Mouse (Mus musculus) cerebellum, adult 18-20 months (tissue): ENCODE data around the gene Tmtc3.
"Not testable (repeated sequence)": the region's sequence is repeated elsewhere in the genome, so short reads cannot be mapped to it uniquely, and the experiment has no call there.

ENCODE experiments used
- DNase-seq, 2 experiments: peaks; one replicate each; pipeline ENCODE4 v3.0.0; 2021

The Tmtc3 gene

DNA sequence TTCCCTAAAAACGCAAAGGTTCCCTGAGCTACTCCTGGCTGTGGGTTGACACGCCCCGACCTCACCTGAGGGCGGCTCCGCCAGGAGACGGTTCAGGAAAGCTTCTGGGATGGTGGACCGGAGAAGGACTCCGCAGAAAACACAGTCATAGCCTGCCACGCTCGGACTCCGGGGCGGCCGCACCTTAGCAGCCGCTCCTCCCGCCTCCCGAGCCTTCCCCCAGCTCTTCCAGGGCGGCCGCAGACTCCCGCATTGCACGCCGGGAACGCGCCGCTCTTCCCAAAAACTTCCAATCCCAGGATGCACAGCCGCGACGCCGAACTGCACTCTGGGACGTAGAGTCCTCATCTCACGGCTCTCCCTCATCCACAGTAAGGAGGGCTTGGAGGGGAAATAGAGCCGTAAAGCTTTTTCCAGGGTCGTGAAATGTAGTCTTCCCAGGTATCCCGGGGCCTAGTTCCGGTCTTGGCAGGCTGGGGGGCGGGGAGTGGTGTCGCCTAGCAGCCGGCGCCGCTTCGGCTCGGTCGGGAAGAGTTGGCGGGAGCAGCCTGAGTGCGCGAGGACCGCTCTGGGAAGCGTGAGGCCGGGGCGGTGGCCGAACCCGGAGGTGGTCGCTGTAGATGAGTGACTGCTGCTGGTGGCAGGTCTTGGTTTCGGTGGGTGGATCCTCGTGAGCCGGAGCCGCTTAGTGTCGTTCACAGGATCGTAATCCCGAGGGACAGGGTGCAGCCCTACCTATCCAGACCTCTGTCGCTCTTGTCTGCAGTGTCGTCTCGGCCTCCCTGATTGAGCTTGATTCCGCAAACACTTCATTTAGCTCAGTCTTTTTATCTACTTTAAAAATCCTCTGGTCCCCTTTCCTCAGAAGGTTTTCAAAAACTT is at the start of gene Tmtc3, which contains the start of gene Cep290:
Gene Tmtc3 (minus strand): TSS at position 254 of the 882 bp plus-strand sequence.
Gene Cep290 (plus strand): TSS at position 462 of the 882 bp plus-strand sequence.
- DNase-seq, result peak; percentile 97 to 98

DNA sequence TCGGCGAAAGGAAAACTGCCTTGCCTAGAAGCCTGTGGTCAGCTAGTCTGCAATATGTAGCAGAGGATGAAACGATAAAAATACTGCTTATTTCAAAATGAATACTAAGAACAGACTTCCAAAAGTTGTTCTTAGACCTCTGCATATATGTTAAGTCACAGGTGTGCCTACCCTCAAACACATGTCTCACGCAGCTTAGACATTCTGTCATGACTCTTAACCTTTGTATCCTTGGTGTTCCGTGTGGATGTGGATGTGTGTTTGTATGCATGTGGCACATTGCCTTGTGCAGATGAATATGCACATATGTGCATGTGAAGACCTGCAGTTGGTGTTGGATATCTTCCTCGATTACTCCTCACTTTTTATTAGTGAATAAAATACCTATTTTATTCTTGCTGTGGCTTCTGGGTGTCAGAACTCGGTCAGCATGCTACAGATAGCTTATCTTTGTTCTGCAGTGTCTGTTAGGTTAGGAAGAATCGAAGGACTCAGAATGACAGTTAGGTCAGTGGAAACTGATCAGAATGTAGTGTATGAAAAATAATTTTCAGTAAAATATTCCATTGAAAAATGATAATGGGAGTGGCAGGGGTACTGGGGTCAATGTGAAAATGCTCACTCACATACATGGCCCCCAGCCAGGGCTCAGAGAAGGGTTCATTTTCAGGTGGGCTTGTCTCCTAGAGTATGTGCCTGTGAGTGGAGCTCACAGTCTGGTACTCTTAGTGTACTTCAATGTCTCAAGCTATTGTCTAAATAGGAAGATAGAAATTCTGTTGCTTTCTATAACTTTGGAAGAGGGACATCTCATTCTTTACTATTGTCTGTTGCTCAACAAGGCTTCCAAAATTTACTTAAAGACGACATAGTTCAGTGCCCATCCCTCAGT is 37.6 kb upstream of the Tmtc3 start:
- no peak for DNase-seq

DNA sequence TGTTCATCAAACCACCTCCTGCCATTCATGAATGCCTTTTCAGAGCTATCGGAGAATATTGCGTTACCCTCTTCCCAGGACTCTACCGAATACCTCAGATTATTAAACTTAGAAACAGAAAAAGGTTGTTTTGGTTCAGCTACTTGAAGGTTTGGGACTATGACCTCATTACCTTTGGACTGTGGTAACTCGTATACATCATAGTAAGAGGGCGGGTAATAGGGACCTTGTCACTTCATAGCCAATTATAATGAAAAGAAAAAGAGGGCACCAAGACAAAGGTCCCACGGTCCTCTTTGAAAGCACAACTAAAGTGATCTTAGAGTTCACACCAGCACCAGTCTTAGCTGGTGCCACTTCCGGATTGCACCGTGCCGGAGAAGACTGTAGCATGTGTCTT is 35.2 kb upstream of the Tmtc3 start:
- no peak for DNase-seq

- DNase-seq, result no peak
Observed at GRCm38 (mm10) chr10:100521617-100522016, 34.5 kb upstream of the Tmtc3 start.

DNA sequence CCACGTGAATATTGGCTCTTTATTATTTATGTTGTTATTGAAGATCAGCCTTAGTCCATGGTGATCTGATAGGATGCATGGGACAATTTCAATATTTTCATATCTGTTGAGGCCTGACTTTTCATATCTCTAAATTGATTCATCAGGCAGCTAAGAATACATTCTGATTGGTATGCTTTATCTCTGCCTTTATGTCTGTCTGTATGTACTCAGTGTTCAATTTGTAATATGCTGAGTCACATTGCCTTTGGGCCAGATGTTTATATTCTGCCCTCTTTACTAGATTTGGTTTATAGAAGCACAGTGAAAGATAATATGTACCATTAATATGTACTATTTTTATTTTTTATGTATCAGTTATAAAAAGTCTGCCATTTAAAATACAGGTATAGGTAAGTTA is 21.0 kb upstream of the Tmtc3 start:
- DNase-seq, result no peak

DNA sequence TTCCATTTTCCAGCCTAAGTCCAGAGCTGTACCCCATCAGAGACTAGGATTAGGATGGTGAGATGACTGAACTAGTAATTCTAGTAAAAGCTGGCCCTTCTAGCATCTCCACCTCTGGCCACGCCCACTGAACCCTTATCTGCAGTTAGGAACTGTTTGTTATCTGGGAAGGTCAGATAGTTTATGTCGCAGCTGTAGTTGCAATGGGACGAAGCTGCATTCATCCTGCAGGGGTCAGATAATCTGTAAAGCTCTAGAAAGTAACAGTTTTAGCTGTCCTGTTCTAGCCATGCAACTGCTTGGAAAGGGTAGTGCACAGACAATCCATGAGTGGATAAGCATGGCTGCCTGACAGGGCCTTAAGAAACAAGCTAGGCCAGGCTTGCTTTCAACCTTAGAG is 11.2 kb upstream of the Tmtc3 start:
- DNase-seq, result no peak

DNA sequence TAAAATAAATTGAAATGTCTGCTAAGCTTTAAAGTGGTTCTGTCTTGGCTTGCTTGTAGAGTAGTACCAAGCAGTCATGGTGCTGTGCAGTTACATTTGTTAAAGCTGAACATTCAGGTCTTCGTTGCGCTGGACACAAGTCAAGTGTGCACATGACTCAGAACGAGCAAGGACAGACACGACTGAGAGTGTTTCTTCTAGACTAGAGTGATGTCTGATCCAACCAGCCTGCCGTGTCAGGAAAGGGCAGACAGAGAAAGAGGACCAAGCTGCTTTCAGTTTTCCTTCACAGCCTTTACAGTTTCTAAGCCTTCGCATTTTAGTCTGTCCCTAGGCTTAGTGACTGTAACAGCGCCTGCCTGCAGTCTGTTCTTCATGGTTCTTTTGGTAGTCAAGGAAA is 4.8 kb upstream of the Tmtc3 start:
- DNase-seq, result no peak

GRCm38 (mm10) chr10:100486701-100487096 is 451 bp downstream of the Tmtc3 start:
- DNase-seq, result no peak

- DNase-seq, result no peak
Observed at GRCm38 (mm10) chr10:100479538-100479937, 7.6 kb downstream of the Tmtc3 start.

DNA sequence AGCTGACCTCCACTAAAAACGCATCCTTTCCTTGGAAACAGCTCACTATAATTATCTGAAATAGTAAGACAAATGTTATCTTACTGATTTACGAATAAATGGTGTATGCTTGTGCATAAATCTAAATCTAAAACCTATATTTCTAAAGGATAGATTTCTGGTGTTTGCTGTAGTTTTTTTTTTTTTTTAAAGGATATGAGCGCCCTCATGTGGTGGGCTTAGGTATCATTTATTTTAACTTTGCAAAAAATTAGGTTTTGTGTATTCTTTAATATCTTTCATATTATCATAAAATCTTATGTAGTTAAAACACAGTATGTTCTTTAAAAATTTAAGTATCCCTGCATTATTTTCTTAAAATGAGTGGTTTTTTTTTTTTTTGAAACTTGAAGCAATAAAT is 12.1 kb downstream of the Tmtc3 start:
- no peak for DNase-seq

GRCm38 (mm10) chr10:100460515-100460914 is 26.6 kb downstream of the Tmtc3 start:
- DNase-seq, result no peak

DNA sequence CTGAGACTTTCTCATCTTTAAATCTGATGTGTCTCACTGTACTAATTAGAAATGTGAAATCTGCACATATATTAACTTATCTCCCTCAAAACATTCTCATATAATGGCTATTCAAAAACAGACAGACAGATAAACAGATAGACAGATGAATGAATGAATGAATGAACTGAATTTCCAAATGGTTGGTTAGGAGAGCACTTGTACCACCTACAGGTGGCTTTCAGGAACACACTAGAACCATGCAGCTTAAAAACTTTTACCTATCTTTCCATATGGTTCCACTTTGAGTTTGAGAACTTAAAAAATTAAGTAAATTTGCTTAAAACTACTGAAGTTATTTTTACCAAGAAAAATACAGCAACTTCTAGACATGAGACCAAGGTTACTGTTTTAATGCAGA is 37.8 kb downstream of the Tmtc3 start:
- DNase-seq, result no peak

- no peak for DNase-seq
Observed at GRCm38 (mm10) chr10:100427592-100427991, 59.6 kb downstream of the Tmtc3 start.

GRCm38 (mm10) chr10:100415566-100415965 is 71.6 kb downstream of the Tmtc3 start:
- no peak for DNase-seq

GRCm38 (mm10) chr10:100402301-100402700 is 84.8 kb downstream of the Tmtc3 start:
- not testable (repeated sequence) for DNase-seq
